Mouse (Mus musculus): Measurements from ENCODE around the gene Ppm1j. TPM values are rescaled to one million over a fixed set of nuclear protein-coding genes. Genes with fewer than 3 reads are reported as not detected.
"Not testable (repeated sequence)": the region's sequence is repeated elsewhere in the genome, so short reads cannot be mapped to it uniquely, and the experiment has no call there.

Gene Ppm1j
- total RNA-seq, 2 experiments from 2014 or later: 24.0 to 26.2 TPM

GRCm38 (mm10) chr3:104804312-104804711 lies 23.5 kb downstream of the Ppm1j start:
- DNase-seq: no peak
- intact Hi-C loops (cut with DNase I): no loop called here

GRCm38 (mm10) chr3:104805539-104805938 lies 24.7 kb downstream of the Ppm1j start:
- no peak for DNase-seq
- intact Hi-C loops (cut with DNase I): no loop called here

GRCm38 (mm10) chr3:104811752-104812151 lies 30.9 kb downstream of the Ppm1j start:
- intact Hi-C loops (cut with DNase I): no loop called here
- no peak for DNase-seq

- intact Hi-C loops (cut with DNase I): no loop called here
- no peak for DNase-seq
Observed at GRCm38 (mm10) chr3:104812254-104812653, 31.4 kb downstream of the Ppm1j start.

- DNase-seq; intact Hi-C loops (cut with DNase I): not testable (repeated sequence)
Observed at GRCm38 (mm10) chr3:104813227-104813626, 32.4 kb downstream of the Ppm1j start.

- no peak for DNase-seq
- intact Hi-C loops (cut with DNase I): loop anchor here (5.0 kb wide), 1 partner anchor 32 kb away; the partner anchor contains the start of genes Fam19a3 and Ppm1j
Observed at GRCm38 (mm10) chr3:104814746-104815145, 33.9 kb downstream of the Ppm1j start.

GRCm38 (mm10) chr3:104815346-104815745 lies 34.5 kb downstream of the Ppm1j start:
- intact Hi-C loops (cut with DNase I): loop anchor here (5.0 kb wide), 1 partner anchor 33 kb away; the partner anchor contains the start of genes Fam19a3 and Ppm1j
- DNase-seq: no peak

- intact Hi-C loops (cut with DNase I): loop anchor here (5.0 kb wide), 1 partner anchor 34 kb away; the partner anchor contains the start of genes Fam19a3 and Ppm1j
Observed at GRCm38 (mm10) chr3:104816130-104816529, 35.3 kb downstream of the Ppm1j start.

GRCm38 (mm10) chr3:104817481-104817990 lies 36.7 kb downstream of the Ppm1j start:
- intact Hi-C loops (cut with DNase I): loop anchor here (5.0 kb wide), 1 partner anchor 35 kb away; the partner anchor contains the start of genes Fam19a3 and Ppm1j
- DNase-seq: peak; percentile 57 to 79

More at GRCm38 (mm10) chr3:104816130-104816529, 35.3 kb downstream of the Ppm1j start:
- no peak for DNase-seq

- DNase-seq: peak; percentile 70 to 76
- intact Hi-C loops (cut with DNase I): loop anchor here (2.0 to 5.0 kb wide), 3 partner anchors 23 to 47 kb away; partner anchors contain the start of genes Capza1, Fam19a3, Ppm1j and St7l
Observed at GRCm38 (mm10) chr3:104817991-104818748, 37.3 kb downstream of the Ppm1j start, which contains the start of gene Mov10. Mov10 (minus strand) TSS chr3:104818563.

GRCm38 (mm10) chr3:104818749-104819134 lies 37.9 kb downstream of the Ppm1j start:
- intact Hi-C loops (cut with DNase I): loop anchor here (2.0 to 5.0 kb wide), 3 partner anchors 24 to 46 kb away; partner anchors contain the start of genes Capza1, Fam19a3, Ppm1j and St7l
- DNase-seq: no peak

GRCm38 (mm10) chr3:104820426-104820825 lies 39.6 kb downstream of the Ppm1j start:
- no peak for DNase-seq
- intact Hi-C loops (cut with DNase I): no loop called here

GRCm38 (mm10) chr3:104822413-104822812 lies 41.6 kb downstream of the Ppm1j start:
- no peak for DNase-seq
- intact Hi-C loops (cut with DNase I): no loop called here

Other genes with a start within 250 kb of the Ppm1j start
- gene Slc16a1, start 142.4 kb upstream of the Ppm1j start, total RNA-seq (2021): 100 to 1,000 TPM; 163 to 166 TPM
- gene Fam19a3, start 784 bp downstream of the Ppm1j start, total RNA-seq (2021): 1 to 10 TPM; 2.2 to 2.4 TPM
- 100 to 1,000 TPM in 1 of 2 experiments, 10 to 100 TPM in 1; 93.1 to 100 TPM for gene Rhoc, start 7.3 kb downstream of the Ppm1j start, total RNA-seq (2021)
- gene Mov10, start 37.5 kb downstream of the Ppm1j start, total RNA-seq (2021): 1 to 10 TPM; 4.8 to 8.0 TPM
- 10 to 100 TPM; 19.1 to 22.5 TPM for gene St7l, start 82.9 kb downstream of the Ppm1j start, total RNA-seq (2021)
- 10 to 100 TPM; 32.2 to 38.7 TPM for gene Capza1, start 83.4 kb downstream of the Ppm1j start, total RNA-seq (2021)
- 1 to 10 TPM; 1.1 to 1.8 TPM for gene Wnt2b, start 180.9 kb downstream of the Ppm1j start, total RNA-seq (2021)

Measured in heart, postnatal 36 days (tissue).